Mouse (Mus musculus): ENCODE measurements around the gene Pianp.

- TF ChIP-seq EP300 (IDR thresholded peaks at IDR 0.05; ENCODE audit: low read depth) (no peak), CTCF (IDR thresholded peaks at IDR 0.05; ENCODE audit: low read depth) (no peak)
These were observed 42.6 kb downstream of the Pianp start for GRCm38 (mm10) chr6:125039131-125039530.

Data from liver, embryonic 14.5 days (tissue).